ENCODE assay signal across 8 mouse cellular contexts in genomic region chr5:43354351-43354942, GRCm38 (mm10).
DNase-seq lines count a peak whose midpoint lies in the region; ATAC-seq and TF ChIP-seq lines count a peak whose summit lies in the region.

No protein-coding gene starts in this region.

- peak; percentile 64 for DNase-seq in adrenal gland, adult 2 months
- no peak for DNase-seq in adrenal gland, adult 8-10 months
- DNase-seq in NIH3T3 (ENCODE audit: low read depth), result peak; percentile 17
- peak; percentile 9 to 19 (median 13) for DNase-seq in liver, embryonic 14.5 days (ENCODE audit: low read depth in 3 of 3, low spot score in 3 of 3)
- peak; percentile 30 for DNase-seq in neural tube, embryonic 10.5 days (ENCODE audit: extremely low spot score, low spot score)
- no peak for DNase-seq in urinary bladder, adult 2 months (ENCODE audit: low spot score)
- DNase-seq in thymus, postnatal 0 days (ENCODE audit: low spot score), result no peak

- TF ChIP-seq EP300 in liver, embryonic 14.5 days (IDR thresholded peaks at IDR 0.05; ENCODE audit: low read depth), result no peak

- ATAC-seq in heart, embryonic 16.5 days (replicated peaks; ENCODE audit: extremely low read depth, insufficient read depth, low FRiP score), result 0 out of 2 replicates have a peak, but pooled peaks have one; percentile 0
- peak; percentile 58 for ATAC-seq in liver, embryonic 14.5 days (ENCODE audit: insufficient read depth)

- H3K27me3 ChIP-seq in heart, embryonic 16.5 days (ENCODE audit: control insufficient read depth, insufficient read depth, low read length), result no peaks in the 10 kb centered on the region
- no peaks in the 10 kb centered on the region for H3K27me3 ChIP-seq in liver, embryonic 14.5 days (ENCODE audit: control insufficient read depth, insufficient read depth, low read length)

- H3K27ac ChIP-seq in heart, embryonic 16.5 days (ENCODE audit: low read length), result peak overlapping the region; percentile 97
- H3K27ac ChIP-seq in liver, embryonic 14.5 days, result peak overlapping the region; percentile 28

- H3K4me1 ChIP-seq in heart, embryonic 16.5 days (ENCODE audit: control insufficient read depth, insufficient read depth, low read length), result peaks cover 15% of the 10 kb centered on the region
- peaks cover 7 to 16% of the 10 kb centered on the region in 2 experiments for H3K4me1 ChIP-seq in liver, embryonic 14.5 days (replicated peaks; ENCODE audit: control insufficient read depth in 2 of 2, insufficient read depth in 2 of 2, low read length in 1 of 2)

- no peaks in the 10 kb centered on the region for H3K9me3 ChIP-seq in heart, embryonic 16.5 days (replicated peaks; ENCODE audit: control insufficient read depth, low read length)
- H3K9me3 ChIP-seq in liver, embryonic 14.5 days (ENCODE audit: control insufficient read depth, low read length), result no peaks in the 10 kb centered on the region

- WGBS in heart, embryonic 16.5 days, result 24% methylated on average over 14 of the region's 14 CpGs
- 36% methylated on average over 14 of the region's 14 CpGs for WGBS in liver, embryonic 14.5 days (ENCODE audit: insufficient replicate concordance)

- no peaks in the 10 kb centered on the region for H3K36me3 ChIP-seq in heart, embryonic 16.5 days (ENCODE audit: control insufficient read depth, insufficient read depth)
- H3K36me3 ChIP-seq in liver, embryonic 14.5 days (replicated peaks; ENCODE audit: control insufficient read depth, insufficient read depth, low read depth), result no peaks in the 10 kb centered on the region

- peak overlapping the region; percentile 44 for H3K4me3 ChIP-seq in heart, embryonic 16.5 days (ENCODE audit: low read length)
- peak overlapping the region; percentile 45 to 49 for H3K4me3 ChIP-seq in liver, embryonic 14.5 days (ENCODE audit: insufficient read depth in 1 of 2, low read depth in 2 of 2, low read length in 2 of 2)

- H3K9ac ChIP-seq in heart, embryonic 16.5 days (ENCODE audit: low read length), result peak overlapping the region; percentile 54
- peak overlapping the region; percentile 66 for H3K9ac ChIP-seq in liver, embryonic 14.5 days (replicated peaks)

- peak overlapping the region; percentile 65 for H3K4me2 ChIP-seq in heart, embryonic 16.5 days (ENCODE audit: low read depth, low read length)
- peak overlapping the region; percentile 76 for H3K4me2 ChIP-seq in liver, embryonic 14.5 days (ENCODE audit: low read depth)

- TF ChIP-seq CTCF in liver, embryonic 14.5 days (IDR thresholded peaks at IDR 0.05; ENCODE audit: low read depth), result no peak

Comparison
In these comparisons a context has a peak if more than half of its experiments do, and no peak if none do; other contexts are left out.
1. DNase-seq: peak in adrenal gland, adult 2 months (single experiment), NIH3T3 (single experiment), liver, embryonic 14.5 days (3 of 3) and neural tube, embryonic 10.5 days (single experiment); none in adrenal gland, adult 8-10 months (single experiment), urinary bladder, adult 2 months (single experiment) and thymus, postnatal 0 days (single experiment).